In genomic region chr7:34338445-34339163, GRCm38 (mm10) we compare ENCODE assay signal across 16 mouse cellular contexts. TPM values are rescaled to one million over a fixed set of nuclear protein-coding genes. Genes with fewer than 3 reads are reported as not detected.
DNase-seq lines count a peak whose midpoint lies in the region; ATAC-seq and TF ChIP-seq lines count a peak whose summit lies in the region.
"Had no signal": no experiment of that assay in that cellular context is flagged by ENCODE, and none has a peak within 500 bp of the region (broad histone marks: within the 10 kb centered on the region; RNA-seq: fewer than 3 reads in every experiment).

No protein-coding gene starts in this region.

- no peak overlapping the region for H3K9ac ChIP-seq in heart, embryonic 12.5 days
- H3K9ac ChIP-seq in kidney, postnatal 0 days (ENCODE audit: low read depth, low read length), result no peak overlapping the region
- H3K9ac ChIP-seq: forebrain, postnatal 0 days; liver, embryonic 15.5 days had no signal

- no peak for DNase-seq in heart, adult 9 months (ENCODE audit: low spot score in 2 of 2)
- DNase-seq in kidney, postnatal 0 days (ENCODE audit: low spot score), result peak; percentile 65
- no peak for DNase-seq in kidney, adult 18-20 months
- DNase-seq in embryonic facial prominence, embryonic 10.5 days (ENCODE audit: low spot score), result peak; percentile 34
- DNase-seq in retina, postnatal 1 day, result no peak
- DNase-seq in cerebellum, adult 2 months, result no peak
- DNase-seq: cerebellum, adult 9-10 months; forebrain, postnatal 0 days; lung, postnatal 36 days; midbrain, embryonic 14.5 days; thymus, adult 2 months had no signal

- H3K4me2 ChIP-seq in heart, embryonic 12.5 days, result peak overlapping the region; percentile 46
- H3K4me2 ChIP-seq in kidney, postnatal 0 days (ENCODE audit: low read length), result no peak overlapping the region
- H3K4me2 ChIP-seq in myocyte (ENCODE audit: low read depth), result peak overlapping the region; percentile 82
- H3K4me2 ChIP-seq: liver, embryonic 15.5 days had no signal

- H3K27me3 ChIP-seq in heart, embryonic 12.5 days (replicated peaks), result no peaks in the 10 kb centered on the region
- H3K27me3 ChIP-seq in kidney, postnatal 0 days (ENCODE audit: insufficient read depth, low read length), result no peaks in the 10 kb centered on the region
- no peaks in the 10 kb centered on the region for H3K27me3 ChIP-seq in embryonic facial prominence, embryonic 10.5 days (replicated peaks; ENCODE audit: low read depth, poor library complexity, severe bottlenecking)
- H3K27me3 ChIP-seq in myocyte (ENCODE audit: control insufficient read depth, insufficient read depth, insufficient read length), result no peaks in the 10 kb centered on the region
- H3K27me3 ChIP-seq in cerebellum, adult 2 months (ENCODE audit: control insufficient read depth, insufficient read depth, low read length), result no peaks in the 10 kb centered on the region
- H3K27me3 ChIP-seq: liver, embryonic 15.5 days; Patski had no signal

- H3K79me2 ChIP-seq in myocyte (ENCODE audit: control insufficient read depth, insufficient read depth), result no peaks in the 10 kb centered on the region

- TF ChIP-seq CTCF in kidney, postnatal 0 days (IDR thresholded peaks at IDR 0.05; ENCODE audit: low read depth), result no peak
- no peak for TF ChIP-seq CTCF in cerebellum, adult 2 months (IDR thresholded peaks at IDR 0.05; ENCODE audit: borderline replicate concordance, insufficient read depth, low read depth, low read length)

- WGBS in heart, embryonic 12.5 days, result 36% methylated on average over 9 of the region's 9 CpGs
- WGBS in kidney, postnatal 0 days, result 36% methylated on average over 9 of the region's 9 CpGs
- WGBS in embryonic facial prominence, embryonic 10.5 days, result 69% methylated on average over 9 of the region's 9 CpGs
- WGBS in cerebellum, adult 2 months, result 79% methylated on average over 9 of the region's 9 CpGs

- H3K27ac ChIP-seq in heart, embryonic 12.5 days (ENCODE audit: poor library complexity, severe bottlenecking), result peak overlapping the region; percentile 88
- H3K27ac ChIP-seq in kidney, postnatal 0 days, result no peak overlapping the region
- no peak overlapping the region for H3K27ac ChIP-seq in embryonic facial prominence, embryonic 10.5 days (replicated peaks)
- no peak overlapping the region for H3K27ac ChIP-seq in cerebellum, adult 2 months (ENCODE audit: insufficient read depth, low read length)
- H3K27ac ChIP-seq: liver, embryonic 15.5 days had no signal

- peak; percentile 54; the same call in 1 of the 2 replicates for ATAC-seq in heart, embryonic 12.5 days (ENCODE audit: insufficient number of reproducible peaks, low FRiP score)
- 0 out of 2 replicates have a peak, but pooled peaks have one; percentile 22 for ATAC-seq in kidney, postnatal 0 days (replicated peaks; ENCODE audit: low FRiP score, low read depth)
- ATAC-seq: forebrain, postnatal 0 days; intestine, embryonic 16.5 days; Patski had no signal

- peaks cover 6% of the 10 kb centered on the region; the same call in 1 of the 2 replicates for H3K9me3 ChIP-seq in heart, embryonic 12.5 days (replicated peaks)
- H3K9me3 ChIP-seq in kidney, postnatal 0 days (replicated peaks; ENCODE audit: low read length), result no peaks in the 10 kb centered on the region
- 0 out of 2 replicates have a peak, but pooled peaks cover 6% of the 10 kb centered on the region for H3K9me3 ChIP-seq in embryonic facial prominence, embryonic 10.5 days
- H3K9me3 ChIP-seq: liver, embryonic 15.5 days had no signal

- H3K4me3 ChIP-seq in heart, embryonic 12.5 days, result no peak overlapping the region
- no peak overlapping the region for H3K4me3 ChIP-seq in kidney, postnatal 0 days (replicated peaks; ENCODE audit: low read depth, low read length)
- H3K4me3 ChIP-seq in embryonic facial prominence, embryonic 10.5 days, result no peak overlapping the region
- no peak overlapping the region for H3K4me3 ChIP-seq in myocyte
- H3K4me3 ChIP-seq in cerebellum, adult 2 months (replicated peaks; ENCODE audit: insufficient read depth, low read depth, low read length), result no peak overlapping the region
- H3K4me3 ChIP-seq: liver, embryonic 15.5 days had no signal

- peaks cover 35% of the 10 kb centered on the region for H3K4me1 ChIP-seq in heart, embryonic 12.5 days (replicated peaks)
- H3K4me1 ChIP-seq in kidney, postnatal 0 days (replicated peaks; ENCODE audit: insufficient read depth, low read length), result no peaks in the 10 kb centered on the region
- peaks cover 15% of the 10 kb centered on the region for H3K4me1 ChIP-seq in embryonic facial prominence, embryonic 10.5 days
- no peaks in the 10 kb centered on the region for H3K4me1 ChIP-seq in cerebellum, adult 2 months (ENCODE audit: control insufficient read depth, insufficient read depth, low read length)
- H3K4me1 ChIP-seq: liver, embryonic 15.5 days had no signal

- no peak overlapping the region for H3ac ChIP-seq in myocyte (ENCODE audit: control insufficient read depth, insufficient read length)

- peaks cover 44% of the 10 kb centered on the region for H3K36me3 ChIP-seq in heart, embryonic 12.5 days
- peaks cover 26% of the 10 kb centered on the region for H3K36me3 ChIP-seq in kidney, postnatal 0 days (ENCODE audit: insufficient read depth, low read length)
- H3K36me3 ChIP-seq in embryonic facial prominence, embryonic 10.5 days (replicated peaks), result peaks cover 49% of the 10 kb centered on the region
- peaks cover 14% of the 10 kb centered on the region for H3K36me3 ChIP-seq in myocyte (ENCODE audit: control insufficient read depth, insufficient read depth)

- peak; percentile 48 for TF ChIP-seq POLR2A in myocyte (IDR thresholded peaks at IDR 0.05; ENCODE audit: insufficient read length, low read depth)
- TF ChIP-seq POLR2A in cerebellum, adult 2 months (IDR thresholded peaks at IDR 0.05; ENCODE audit: borderline replicate concordance, insufficient read depth, low read length), result no peak

TF ChIP-seq in myocyte, 11 proteins besides CTCF, POLR2A, EP300 and RAD21:
- no peak for TF ChIP-seq TCF3 (IDR thresholded peaks at IDR 0.05; ENCODE audit: insufficient read length, low read depth)
- peak in 2 of 3 experiments; percentile 41 to 66 for TF ChIP-seq MYOD1 (IDR thresholded peaks at IDR 0.05; ENCODE audit: control insufficient read depth in 1 of 3, insufficient read length in 2 of 3, low read depth in 2 of 3)
- TF ChIP-seq MAX (IDR thresholded peaks at IDR 0.05; ENCODE audit: low read depth), result no peak
- TF ChIP-seq MYOG (IDR thresholded peaks at IDR 0.05; ENCODE audit: control insufficient read depth in 1 of 3, insufficient read depth in 1 of 3, insufficient read length in 2 of 3, low read depth in 2 of 3), result no peak
- TF ChIP-seq CEBPB (IDR thresholded peaks at IDR 0.05; ENCODE audit: insufficient read depth, poor library complexity, severe bottlenecking), result peak; percentile 59

RNA-seq across cellular contexts. Expression of gene 4931406P16Rik, which starts 25.3 kb away (rescaled TPM):
- polyA plus RNA-seq in heart, embryonic 12.5 days (2016; fragmentation: Nextera tagmentation; extraction: Ambion mirVana), result 50.3 and 53.7 TPM in 2 replicates
- polyA plus RNA-seq in kidney, postnatal 0 days (2015; fragmentation: Nextera tagmentation; extraction: Ambion mirVana), result 39.1 and 41.2 TPM in 2 replicates
- 27.8 and 30.7 TPM in 2 replicates for polyA plus RNA-seq in embryonic facial prominence, embryonic 10.5 days (2016; fragmentation: Nextera tagmentation; extraction: Ambion mirVana)
- polyA plus RNA-seq in myocyte (2012; fragmentation: generic; extraction: Trizol), result 14.5 TPM
- polyA plus RNA-seq in cerebellum, adult 2 months (2012; rRNA removed), result 32.8 and 35.9 TPM in 2 replicates

RNA-seq across cellular contexts. Expression of gene Lsm14a, which starts 54.5 kb away (rescaled TPM):
- 80.3 and 82.9 TPM in 2 replicates for polyA plus RNA-seq in heart, embryonic 12.5 days (2016; fragmentation: Nextera tagmentation; extraction: Ambion mirVana)
- polyA plus RNA-seq in kidney, postnatal 0 days (2015; fragmentation: Nextera tagmentation; extraction: Ambion mirVana), result 78.7 and 82.0 TPM in 2 replicates
- polyA plus RNA-seq in embryonic facial prominence, embryonic 10.5 days (2016; fragmentation: Nextera tagmentation; extraction: Ambion mirVana), result 87.5 and 92.9 TPM in 2 replicates
- polyA plus RNA-seq in myocyte (2012; fragmentation: generic; extraction: Trizol), result 69.3 TPM
- polyA plus RNA-seq in cerebellum, adult 2 months (2012; rRNA removed), result 66.5 and 76.7 TPM in 2 replicates

Comparison
In these comparisons a context has a peak if more than half of its experiments do, and no peak if none do; other contexts are left out.
1. DNase-seq: peak in kidney, postnatal 0 days (single experiment) and embryonic facial prominence, embryonic 10.5 days (single experiment); none in heart, adult 9 months (0 of 2), kidney, adult 18-20 months (single experiment), retina, postnatal 1 day (single experiment) and cerebellum, adult 2 months (0 of 2).